Mouse (Mus musculus) heart, adult 2 months (tissue): ENCODE data around the gene Rnf216.

ENCODE experiments used
- CTCF ChIP-seq: fragments of 200-600 bp; IDR thresholded peaks from 2 replicates; pipeline ENCODE4 v1.8.1; 2022; ENCODE audit warnings: antibody characterized with exemption, mild to moderate bottlenecking, moderate library complexity
- EP300 ChIP-seq: fragments of 200-500 bp; IDR thresholded peaks from 2 replicates; pipeline ENCODE4 v1.6.1; 2011; ENCODE audit warnings: low read depth, low read length, control low read depth; ENCODE audit not compliant: insufficient read depth
- POLR2A ChIP-seq: fragments of 200-500 bp; IDR thresholded peaks from 2 replicates; pipeline ENCODE4 v1.6.1; 2011; ENCODE audit warnings: mild to moderate bottlenecking, low read depth, low read length, control low read depth; ENCODE audit not compliant: insufficient read depth

GRCm38 (mm10) chr5:142958464-142958863 lies 154.3 kb downstream of the Rnf216 start:
- TF ChIP-seq EP300 (no peak), CTCF (no peak), POLR2A (no peak)
